Mouse (Mus musculus) ES-E14 (cell line): ENCODE measurements around the gene Dlgap1.

ENCODE experiments used
- CHD2 ChIP-seq: IDR thresholded peaks from 2 replicates; pipeline ENCODE4 v1.6.1; 2014; ENCODE audit warnings: mild to moderate bottlenecking, low read depth, low read length, inconsistent platforms
- ZNF384 ChIP-seq: IDR thresholded peaks from 2 replicates; pipeline ENCODE4 v1.6.1; 2012; ENCODE audit warnings: low read depth, low read length, inconsistent platforms

- TF ChIP-seq CHD2 (no peak), ZNF384 (no peak)
Observed at GRCm38 (mm10) chr17:70397708-70398107, 428.8 kb downstream of the Dlgap1 start.
